Mouse (Mus musculus) stomach, postnatal 0 days (tissue): ENCODE data around the gene St3gal3. TPM values are rescaled to one million over a fixed set of nuclear protein-coding genes. Genes with fewer than 3 reads are reported as not detected.

Source experiments
- ATAC-seq: fragments of 200-750 bp; cut with Nextera tagmentation; 2 replicates; pipeline ENCODE4 v1.8.0; 2017; ENCODE audit not compliant: low FRiP score, low TSS enrichment
- DNase-seq: peaks from one replicate; pipeline ENCODE4 v3.0.0-alpha.2; 2016; ENCODE audit warnings: low spot score
- H3K27ac ChIP-seq: fragments of 300-500 bp; sonication (generic); replicated peaks from 2 replicates; pipeline ENCODE4 v1.5.1; 2014; ENCODE audit warnings: mild to moderate bottlenecking, control low read depth
- H3K27me3 ChIP-seq: fragments of 300-500 bp; sonication (generic); 2 replicates; pipeline ENCODE4 v1.6.1; 2014; ENCODE audit warnings: low read length; ENCODE audit not compliant: control insufficient read depth, insufficient read depth
- H3K36me3 ChIP-seq: fragments of 300-500 bp; sonication (generic); 2 replicates; pipeline ENCODE4 v1.6.1; 2014; ENCODE audit warnings: low read length, mixed read lengths; ENCODE audit not compliant: control insufficient read depth, insufficient read depth
- H3K4me1 ChIP-seq: fragments of 300-500 bp; sonication (generic); replicated peaks from 2 replicates; pipeline ENCODE4 v1.6.1; 2014; ENCODE audit warnings: antibody characterized with exemption; ENCODE audit not compliant: control insufficient read depth, insufficient read depth
- H3K4me2 ChIP-seq: fragments of 300-500 bp; sonication (generic); replicated peaks from 2 replicates; pipeline ENCODE4 v1.6.1; 2014; ENCODE audit warnings: low read depth, mild to moderate bottlenecking, control low read depth, moderate library complexity
- H3K4me3 ChIP-seq: fragments of 300-500 bp; sonication (generic); 2 replicates; pipeline ENCODE4 v1.5.1; 2014; ENCODE audit warnings: low read depth, low read length, control low read depth
- H3K9ac ChIP-seq: fragments of 300-500 bp; sonication (generic); 2 replicates; pipeline ENCODE4 v1.6.1; 2014; ENCODE audit warnings: mild to moderate bottlenecking, low read length, control low read depth, mixed read lengths
- H3K9me3 ChIP-seq: fragments of 300-500 bp; sonication (generic); 2 replicates; pipeline ENCODE4 v1.6.1; 2016; ENCODE audit warnings: low read length; ENCODE audit not compliant: control insufficient read depth
- CTCF ChIP-seq: IDR thresholded peaks from 2 replicates; pipeline ENCODE4 v1.5.1; 2016; ENCODE audit warnings: antibody characterized with exemption, low read depth, mild to moderate bottlenecking, moderate library complexity
- EP300 ChIP-seq: optimal IDR thresholded peaks from 2 replicates; pipeline ENCODE3; 2016; ENCODE audit warnings: antibody characterized with exemption
- WGBS: fragments of 180-500 bp; shearing (Covaris S2); extraction: QIAGEN DNeasy Blood & Tissue Kit; methylation state at CpG from one replicate; pipeline ENCODE4 v1.1.7; 2014; 5-methylcytosine and 5-hydroxymethylcytosine counted together
- polyA plus RNA-seq: library from polyadenylated mRNA; unstranded; fragments of >200 nt; fragmentation: Nextera tagmentation; extraction: Ambion mirVana; gene quantifications from 2 replicates; pipeline ENCODE4 v1.2.1, GENCODE M21; 2015

Gene St3gal3
- polyA plus RNA-seq, 1 experiment from 2014 or later = 3.2 TPM

DNA sequence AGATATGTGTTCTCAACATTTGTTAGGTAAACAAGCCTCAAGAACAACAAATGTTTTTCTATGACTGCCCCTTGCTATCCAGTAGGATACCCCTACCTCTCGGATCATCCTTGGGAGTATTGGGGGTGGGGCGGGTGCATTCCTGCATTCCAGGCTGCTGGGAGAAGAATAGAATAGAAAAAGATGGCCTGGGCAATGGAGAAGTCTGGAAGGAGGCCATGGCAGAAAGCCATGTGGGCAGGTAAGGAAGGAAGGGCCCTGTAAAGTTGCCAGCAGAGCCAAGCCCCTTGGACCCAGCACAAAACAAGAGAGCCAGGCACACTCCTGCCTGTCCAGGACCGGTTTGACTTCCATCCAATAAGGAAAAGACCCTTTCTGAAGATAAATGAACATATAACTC, 221.3 kb downstream of the St3gal3 start:
- WGBS = 53% methylated on average over 3 of the region's 3 CpGs
- ATAC-seq = no peak
- peak overlapping the region; percentile 75 for H3K4me3 ChIP-seq

DNA sequence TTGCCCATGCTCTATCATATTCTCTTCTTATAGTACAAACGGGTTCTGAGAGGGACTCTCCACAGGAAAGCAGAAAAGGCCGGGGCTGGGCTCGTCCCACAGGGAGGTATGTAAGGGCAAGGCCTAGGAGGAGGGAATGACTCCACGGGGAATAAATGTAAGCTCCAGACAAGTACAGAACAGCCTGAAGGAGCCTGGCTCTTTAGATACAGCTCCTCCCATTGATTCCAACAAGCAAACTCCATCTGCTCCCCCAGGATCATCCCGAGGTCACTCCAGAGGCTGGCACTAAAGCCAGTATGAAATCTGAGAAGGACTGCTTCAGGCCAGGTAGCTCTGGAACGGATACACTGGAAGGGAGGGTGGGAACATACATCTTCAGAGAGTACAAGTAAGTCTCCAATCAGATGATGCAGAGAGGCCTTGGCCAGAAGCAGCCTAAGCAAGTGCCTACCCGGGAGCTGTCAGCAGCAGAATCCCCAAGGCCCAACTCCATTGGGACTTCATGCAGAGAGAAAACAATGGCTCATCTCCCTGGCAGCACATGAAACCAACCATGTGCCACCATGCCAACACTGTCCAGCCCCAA, 221.9 kb downstream of the St3gal3 start:
- Histone ChIP-seq H3K9me3 (no peaks in the 10 kb centered on the region), H3K4me2 (peak overlapping the region; percentile 99; the same call in 1 of the 2 replicates), H3K4me1 (peaks cover 9% of the 10 kb centered on the region), H3K27me3 (no peaks in the 10 kb centered on the region), H3K4me3 (0 out of 2 replicates have a peak overlapping the region, but pooled peaks have one; percentile 75), H3K27ac (peak overlapping the region; percentile 18; the same call in 1 of the 2 replicates), H3K9ac (peak overlapping the region; percentile 38; the same call in 1 of the 2 replicates), H3K36me3 (peaks cover 7% of the 10 kb centered on the region)
- DNase-seq (no peak), ATAC-seq (no peak)
- no peak for TF ChIP-seq EP300
- no peak for TF ChIP-seq CTCF
- WGBS = 40% methylated on average over 7 of the region's 7 CpGs

More for the DNA sequence above, 221.3 kb downstream of the St3gal3 start:
- Histone ChIP-seq H3K36me3 (peaks cover 7% of the 10 kb centered on the region), H3K27me3 (no peaks in the 10 kb centered on the region), H3K4me2 (peak overlapping the region; percentile 99), H3K9me3 (no peaks in the 10 kb centered on the region), H3K4me1 (peaks cover 9% of the 10 kb centered on the region), H3K9ac (peak overlapping the region; percentile 82; the same call in 1 of the 2 replicates), H3K27ac (no peak overlapping the region)
- DNase-seq = peak; percentile 36
- no peak for TF ChIP-seq CTCF
- TF ChIP-seq EP300 = no peak

GRCm38 (mm10) chr4:117912131-117912561, 222.6 kb downstream of the St3gal3 start:
- Histone ChIP-seq H3K9ac (no peak overlapping the region), H3K36me3 (peaks cover 7% of the 10 kb centered on the region), H3K9me3 (no peaks in the 10 kb centered on the region), H3K27me3 (no peaks in the 10 kb centered on the region), H3K4me2 (no peak overlapping the region), H3K4me3 (no peak overlapping the region), H3K27ac (no peak overlapping the region), H3K4me1 (peaks cover 9% of the 10 kb centered on the region)
- ATAC-seq (no peak), DNase-seq (no peak)
- TF ChIP-seq EP300 = no peak
- TF ChIP-seq CTCF = no peak
- 91% methylated on average over 13 of the region's 13 CpGs for WGBS

DNA sequence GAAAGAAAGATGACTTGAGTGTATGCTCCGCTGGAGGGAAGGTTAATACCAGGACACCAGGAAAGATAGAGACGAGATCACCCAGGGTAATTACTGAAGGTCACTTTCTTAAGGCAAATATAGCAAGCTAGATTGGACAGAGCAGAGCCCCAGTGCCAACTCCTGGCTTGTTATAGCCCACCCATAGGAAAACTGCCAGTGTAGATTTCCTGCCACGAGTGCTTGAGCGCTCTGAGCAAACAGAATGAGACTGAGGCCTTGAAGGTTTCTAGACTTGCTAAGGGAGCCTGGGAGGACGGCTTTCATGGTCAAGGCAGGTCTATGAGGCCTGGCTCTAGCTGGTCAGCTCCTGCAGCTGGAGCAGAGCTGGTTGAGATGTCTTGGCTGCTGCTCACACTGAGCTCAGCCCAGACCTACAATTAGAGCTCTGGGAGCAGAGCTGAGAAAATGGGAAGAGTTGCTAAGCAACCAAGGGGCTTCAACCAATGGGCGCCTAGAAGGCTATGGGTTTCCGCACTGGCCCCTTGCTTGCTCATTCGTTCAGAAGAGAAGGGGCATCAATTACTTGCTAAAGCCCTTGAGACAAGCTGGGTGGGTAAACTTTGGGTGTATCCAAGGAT, 225.8 kb downstream of the St3gal3 start:
- Histone ChIP-seq H3K27me3 (no peaks in the 10 kb centered on the region), H3K4me3 (no peak overlapping the region), H3K9me3 (no peaks in the 10 kb centered on the region), H3K27ac (no peak overlapping the region), H3K9ac (no peak overlapping the region), H3K36me3 (peaks cover 14% of the 10 kb centered on the region), H3K4me2 (no peak overlapping the region), H3K4me1 (peaks cover 7% of the 10 kb centered on the region)
- 73% methylated on average over 8 of the region's 8 CpGs for WGBS
- no peak for DNase-seq
- 0 out of 2 replicates have a peak, but pooled peaks have one; percentile 14 for ATAC-seq
- TF ChIP-seq CTCF = no peak
- no peak for TF ChIP-seq EP300

- Histone ChIP-seq H3K4me3 (no peak overlapping the region), H3K9ac (no peak overlapping the region), H3K27ac (no peak overlapping the region), H3K4me2 (no peak overlapping the region), H3K9me3 (no peaks in the 10 kb centered on the region), H3K27me3 (no peaks in the 10 kb centered on the region), H3K36me3 (peaks cover 27% of the 10 kb centered on the region), H3K4me1 (no peaks in the 10 kb centered on the region)
- ATAC-seq (no peak), DNase-seq (no peak)
- TF ChIP-seq CTCF (no peak), EP300 (no peak)
- WGBS = 51% methylated on average over 3 of the region's 3 CpGs
Measured at GRCm38 (mm10) chr4:117906196-117906595, 228.5 kb downstream of the St3gal3 start.

DNA sequence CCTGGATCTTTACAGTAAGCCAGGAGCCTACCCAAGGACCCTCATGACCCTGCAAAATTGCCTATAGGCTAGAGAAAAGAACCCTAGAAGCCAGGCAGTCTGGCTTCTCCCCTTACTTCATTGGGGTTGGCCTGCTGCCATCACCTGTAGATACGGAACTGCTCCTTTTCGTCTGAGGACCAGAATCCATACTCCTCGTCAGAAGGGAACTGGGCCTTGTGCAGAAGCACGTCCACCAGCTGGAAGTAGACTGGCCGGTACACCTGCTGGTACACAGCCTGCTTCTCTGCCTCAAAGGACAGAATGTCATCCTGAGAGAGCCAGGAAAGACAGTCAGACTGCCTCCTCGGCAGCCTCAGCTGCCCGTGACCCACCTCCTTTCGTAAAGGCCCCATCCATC, 230.0 kb downstream of the St3gal3 start:
- Histone ChIP-seq H3K4me3 (no peak overlapping the region), H3K4me2 (no peak overlapping the region), H3K27ac (no peak overlapping the region), H3K27me3 (no peaks in the 10 kb centered on the region), H3K9ac (no peak overlapping the region), H3K4me1 (no peaks in the 10 kb centered on the region), H3K9me3 (no peaks in the 10 kb centered on the region), H3K36me3 (peaks cover 32% of the 10 kb centered on the region)
- TF ChIP-seq CTCF = no peak
- TF ChIP-seq EP300 = no peak
- WGBS = 85% methylated on average over 8 of the region's 8 CpGs
- ATAC-seq = no peak
- DNase-seq = no peak
